Mouse (Mus musculus): ENCODE measurements around the gene Tmem256. TPM values are rescaled to one million over a fixed set of nuclear protein-coding genes. Genes with fewer than 3 reads are reported as not detected.

Gene Tmem256
- polyA plus RNA-seq (2012; rRNA removed) (143 and 197 TPM in 2 replicates), polyA plus RNA-seq (2014; fragmentation: Nextera tagmentation; extraction: Ambion mirVana) (384 and 393 TPM in 2 replicates)

GRCm38 (mm10) chr11:69837952-69838713 is at the start of gene Tmem256:
Tmem256 (plus strand) TSS chr11:69838514.
- H3K4me1 ChIP-seq (replicated peaks; ENCODE audit: control insufficient read depth in 2 of 2, insufficient read depth in 2 of 2, low read length in 1 of 2), result peaks cover 19 to 23% of the 10 kb centered on the region in 2 experiments
- under 1% methylated on average over 34 of the region's 34 CpGs for WGBS (ENCODE audit: insufficient replicate concordance)

GRCm38 (mm10) chr11:69789431-69789830 is 48.9 kb upstream of the Tmem256 start:
- WGBS (ENCODE audit: insufficient replicate concordance), result 50% methylated on average over 5 of the region's 5 CpGs
- Histone ChIP-seq H3K27ac (no peak overlapping the region), H3K36me3 (replicated peaks; ENCODE audit: control insufficient read depth, insufficient read depth, low read depth) (no peaks in the 10 kb centered on the region), H3K9ac (replicated peaks) (no peak overlapping the region), H3K27me3 (ENCODE audit: control insufficient read depth, insufficient read depth, low read length) (no peaks in the 10 kb centered on the region; the same call in none of the 2 replicates), H3K4me3 (ENCODE audit: insufficient read depth in 1 of 2, low read depth in 2 of 2, low read length in 2 of 2) (no peak overlapping the region), H3K9me3 (ENCODE audit: control insufficient read depth, low read length) (no peaks in the 10 kb centered on the region), H3K4me1 (replicated peaks; ENCODE audit: control insufficient read depth in 2 of 2, insufficient read depth in 2 of 2, low read length in 1 of 2) (peaks cover 8 to 9% of the 10 kb centered on the region in 2 experiments), H3K4me2 (ENCODE audit: low read depth) (no peak overlapping the region)
- ATAC-seq (ENCODE audit: insufficient read depth) (no peak), DNase-seq (ENCODE audit: low read depth in 3 of 3, low spot score in 3 of 3) (no peak)
- no peak for TF ChIP-seq CTCF (IDR thresholded peaks at IDR 0.05; ENCODE audit: low read depth)
- no peak for TF ChIP-seq EP300 (IDR thresholded peaks at IDR 0.05; ENCODE audit: low read depth)

More at GRCm38 (mm10) chr11:69837952-69838713, at the start of gene Tmem256:
- ATAC-seq (ENCODE audit: insufficient read depth) (peak; percentile 90), DNase-seq (ENCODE audit: low read depth in 3 of 3, low spot score in 3 of 3) (peak; percentile 96 to 97 (median 97))
- H3K4me2 ChIP-seq (ENCODE audit: low read depth), result peak within 1 kb of the TSS; percentile 94
- H3K27ac ChIP-seq, result peak within 1 kb of the TSS; percentile 76
- no peaks in the 10 kb centered on the region for H3K36me3 ChIP-seq (replicated peaks; ENCODE audit: control insufficient read depth, insufficient read depth, low read depth)
- H3K9me3 ChIP-seq (ENCODE audit: control insufficient read depth, low read length), result no peaks in the 10 kb centered on the region
- H3K9ac ChIP-seq (replicated peaks), result peak within 1 kb of the TSS; percentile 81
- peaks cover 42% of the 10 kb centered on the region for H3K27me3 ChIP-seq (ENCODE audit: control insufficient read depth, insufficient read depth, low read length)
- TF ChIP-seq CTCF (IDR thresholded peaks at IDR 0.05; ENCODE audit: low read depth) (no peak; the same call in 1 of the 2 replicates), EP300 (IDR thresholded peaks at IDR 0.05; ENCODE audit: low read depth) (peak; percentile 55; the same call in 1 of the 2 replicates)
- peak within 1 kb of the TSS; percentile 67 to 88 for H3K4me3 ChIP-seq (ENCODE audit: insufficient read depth in 1 of 2, low read depth in 2 of 2, low read length in 2 of 2)

- H3K4me1 ChIP-seq (replicated peaks; ENCODE audit: control insufficient read depth in 2 of 2, insufficient read depth in 2 of 2, low read length in 1 of 2), result peaks cover 4 to 8% of the 10 kb centered on the region in 2 experiments; a peak in 3 of 4 replicates
- no peaks in the 10 kb centered on the region for H3K9me3 ChIP-seq (ENCODE audit: control insufficient read depth, low read length)
- H3K36me3 ChIP-seq (replicated peaks; ENCODE audit: control insufficient read depth, insufficient read depth, low read depth), result no peaks in the 10 kb centered on the region
- H3K27me3 ChIP-seq (ENCODE audit: control insufficient read depth, insufficient read depth, low read length), result peaks cover 7% of the 10 kb centered on the region
- H3K9ac ChIP-seq (replicated peaks), result no peak overlapping the region
- H3K4me2 ChIP-seq (ENCODE audit: low read depth), result no peak overlapping the region
- TF ChIP-seq EP300 (IDR thresholded peaks at IDR 0.05; ENCODE audit: low read depth) (no peak), CTCF (IDR thresholded peaks at IDR 0.05; ENCODE audit: low read depth) (no peak)
- no peak overlapping the region for H3K27ac ChIP-seq
- no peak for ATAC-seq (ENCODE audit: insufficient read depth)
- no peak overlapping the region for H3K4me3 ChIP-seq (ENCODE audit: insufficient read depth in 1 of 2, low read depth in 2 of 2, low read length in 2 of 2)
- DNase-seq (ENCODE audit: low read depth in 3 of 3, low spot score in 3 of 3), result no peak
- 44% methylated on average over 5 of the region's 5 CpGs for WGBS (ENCODE audit: insufficient replicate concordance)
Measured at GRCm38 (mm10) chr11:69791420-69791819, 46.9 kb upstream of the Tmem256 start.

GRCm38 (mm10) chr11:69793429-69793828 is 44.9 kb upstream of the Tmem256 start:
- 49% methylated on average over 5 of the region's 5 CpGs for WGBS (ENCODE audit: insufficient replicate concordance)
- Histone ChIP-seq H3K4me1 (replicated peaks; ENCODE audit: control insufficient read depth in 2 of 2, insufficient read depth in 2 of 2, low read length in 1 of 2) (peaks cover 4 to 8% of the 10 kb centered on the region in 2 experiments; a peak in 3 of 4 replicates), H3K27ac (no peak overlapping the region), H3K9ac (replicated peaks) (no peak overlapping the region), H3K36me3 (replicated peaks; ENCODE audit: control insufficient read depth, insufficient read depth, low read depth) (no peaks in the 10 kb centered on the region), H3K9me3 (ENCODE audit: control insufficient read depth, low read length) (no peaks in the 10 kb centered on the region), H3K4me3 (ENCODE audit: insufficient read depth in 1 of 2, low read depth in 2 of 2, low read length in 2 of 2) (no peak overlapping the region), H3K4me2 (ENCODE audit: low read depth) (no peak overlapping the region), H3K27me3 (ENCODE audit: control insufficient read depth, insufficient read depth, low read length) (peaks cover 25% of the 10 kb centered on the region)
- TF ChIP-seq CTCF (IDR thresholded peaks at IDR 0.05; ENCODE audit: low read depth) (no peak), EP300 (IDR thresholded peaks at IDR 0.05; ENCODE audit: low read depth) (no peak)
- ATAC-seq (ENCODE audit: insufficient read depth) (no peak), DNase-seq (ENCODE audit: low read depth in 3 of 3, low spot score in 3 of 3) (no peak)

Data from liver, embryonic 14.5 days (tissue).